Mouse (Mus musculus) olfactory bulb, adult 2 months (tissue): ENCODE results near the gene Galnt18. TPM values are rescaled to one million over a fixed set of nuclear protein-coding genes. Genes with fewer than 3 reads are reported as not detected.

ENCODE experiments used
- H3K27ac ChIP-seq: fragments of 200-500 bp; 2 replicates; pipeline ENCODE4 v1.5.1; 2012; ENCODE audit warnings: low read depth, low read length; ENCODE audit not compliant: insufficient read depth
- H3K4me1 ChIP-seq: fragments of 200-500 bp; 2 replicates; pipeline ENCODE4 v1.6.1; 2012; ENCODE audit warnings: low read length; ENCODE audit not compliant: control insufficient read depth, insufficient read depth
- H3K4me3 ChIP-seq: fragments of 200-500 bp; 2 replicates; pipeline ENCODE4 v1.5.1; 2012; ENCODE audit warnings: mild to moderate bottlenecking, low read depth, low read length, moderate library complexity; ENCODE audit not compliant: insufficient read depth
- CTCF ChIP-seq: fragments of 200-500 bp; IDR thresholded peaks from 2 replicates; pipeline ENCODE4 v1.5.1; 2012; ENCODE audit warnings: low read depth, mild to moderate bottlenecking, low read length, moderate library complexity; ENCODE audit not compliant: insufficient read depth
- POLR2A ChIP-seq: fragments of 200-500 bp; IDR thresholded peaks from 2 replicates; pipeline ENCODE4 v1.6.1; 2012; ENCODE audit warnings: mild to moderate bottlenecking, low read depth, low read length, moderate library complexity; ENCODE audit not compliant: insufficient read depth
- WGBS: fragments of 180-500 bp; shearing (Covaris S2); methylation state at CpG from one replicate; pipeline ENCODE4 v1.1.7; 2018; 5-methylcytosine and 5-hydroxymethylcytosine counted together
- polyA plus RNA-seq: library from polyadenylated mRNA; stranded (reverse); fragments of >200 nt; gene quantifications from 2 replicates; pipeline ENCODE4 v1.2.4, GENCODE M21; 2012; ENCODE audit warnings: low replicate concordance; ENCODE audit not compliant: missing spikeins, insufficient read depth, insufficient read length

Gene Galnt18
- polyA plus RNA-seq, 1 experiment: not detected

DNA sequence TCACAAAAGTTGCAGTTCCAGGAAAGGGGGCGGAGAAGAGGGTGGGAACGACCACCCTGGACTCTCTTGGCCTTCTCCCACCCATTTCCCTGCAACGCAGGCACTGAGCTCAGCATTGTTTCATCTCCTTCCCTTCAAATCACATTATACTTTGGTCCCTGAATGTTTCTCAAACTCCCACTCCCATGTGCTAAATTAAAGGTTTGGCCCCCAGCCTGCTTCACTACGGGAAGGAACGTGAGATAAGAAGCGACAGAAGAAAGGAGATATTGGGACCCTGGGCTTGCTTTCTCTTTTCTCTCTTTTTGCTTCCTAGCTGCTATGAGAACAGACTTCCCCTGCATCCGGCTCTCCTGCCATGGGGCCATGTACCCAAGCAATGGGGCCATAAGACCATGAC, 55.0 kb downstream of the Galnt18 start:
- no peak overlapping the region for H3K4me3 ChIP-seq
- TF ChIP-seq CTCF (no peak), POLR2A (no peak)
- H3K4me1 ChIP-seq: peaks cover 26% of the 10 kb centered on the region
- H3K27ac ChIP-seq: no peak overlapping the region
- WGBS: 54% methylated on average over 7 of the region's 7 CpGs

DNA sequence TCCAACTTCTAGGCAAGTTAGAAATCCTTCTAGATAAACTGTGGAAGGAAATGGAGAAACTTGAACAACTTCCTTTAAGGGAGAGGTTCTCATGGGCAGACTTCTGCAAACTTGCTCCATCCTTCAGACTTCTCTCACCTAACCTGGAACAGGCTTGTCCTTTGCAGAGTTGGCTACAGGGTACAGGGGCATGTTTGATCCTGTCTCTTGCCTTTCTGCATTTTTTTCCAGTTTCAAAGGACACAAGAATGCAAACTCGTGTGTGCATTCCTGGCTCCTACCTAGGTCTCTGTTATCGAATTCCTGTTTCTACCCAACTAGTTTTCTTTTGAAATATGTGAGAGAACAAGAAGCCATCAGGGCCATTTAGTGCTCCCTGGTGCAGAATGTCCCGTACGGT, 55.8 kb downstream of the Galnt18 start:
- peaks cover 27% of the 10 kb centered on the region for H3K4me1 ChIP-seq
- TF ChIP-seq CTCF (no peak), POLR2A (no peak)
- no peak overlapping the region for H3K27ac ChIP-seq
- WGBS: 91% methylated on average over 4 of the region's 4 CpGs
- no peak overlapping the region for H3K4me3 ChIP-seq

- Histone ChIP-seq H3K4me1 (peaks cover 36% of the 10 kb centered on the region), H3K4me3 (no peak overlapping the region), H3K27ac (peak overlapping the region; percentile 39; the same call in 1 of the 2 replicates)
- WGBS: 83% methylated on average over 5 of the region's 5 CpGs
- no peak for TF ChIP-seq POLR2A
- TF ChIP-seq CTCF: no peak
Observed at GRCm38 (mm10) chr7:111721308-111721698, 58.5 kb downstream of the Galnt18 start.

DNA sequence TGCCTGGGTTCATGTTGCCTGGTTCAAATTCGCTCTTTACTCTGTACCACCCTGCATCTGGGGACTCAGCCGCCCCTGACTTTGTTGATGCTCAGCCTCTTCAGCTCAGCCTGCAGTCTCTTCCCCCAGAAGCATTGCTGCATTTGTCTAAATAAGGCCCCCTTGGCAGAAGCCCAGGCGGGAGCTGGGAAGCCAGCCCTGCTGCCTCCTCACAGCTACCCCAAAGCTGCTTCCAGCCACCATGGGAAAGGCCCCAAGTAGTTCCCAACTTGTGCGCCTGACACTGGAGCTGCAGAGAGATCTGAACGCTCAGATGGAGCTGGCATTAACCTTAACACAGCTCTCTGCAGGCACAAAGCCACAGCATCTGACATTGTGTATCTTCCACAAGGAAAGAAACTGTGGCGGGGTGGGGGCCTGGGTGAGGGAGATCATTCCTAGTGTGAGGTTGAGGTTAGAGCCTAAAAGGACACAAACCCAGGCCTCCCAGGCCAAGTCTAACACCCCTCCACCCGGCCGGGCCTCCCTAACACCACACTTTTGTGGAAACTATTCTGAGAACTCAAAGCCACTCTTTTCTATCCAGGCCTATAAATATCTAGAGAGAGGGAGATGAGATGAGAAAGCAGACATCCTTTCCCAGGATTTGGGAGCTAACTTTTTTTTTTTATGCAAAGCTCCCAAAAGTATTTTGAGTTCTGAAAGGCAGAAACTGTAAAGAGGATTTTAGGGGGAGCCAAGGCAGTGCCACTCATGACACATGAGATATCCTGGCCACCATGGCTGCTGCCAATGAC, 59.1 kb downstream of the Galnt18 start:
- peak overlapping the region; percentile 39 for H3K27ac ChIP-seq

DNA sequence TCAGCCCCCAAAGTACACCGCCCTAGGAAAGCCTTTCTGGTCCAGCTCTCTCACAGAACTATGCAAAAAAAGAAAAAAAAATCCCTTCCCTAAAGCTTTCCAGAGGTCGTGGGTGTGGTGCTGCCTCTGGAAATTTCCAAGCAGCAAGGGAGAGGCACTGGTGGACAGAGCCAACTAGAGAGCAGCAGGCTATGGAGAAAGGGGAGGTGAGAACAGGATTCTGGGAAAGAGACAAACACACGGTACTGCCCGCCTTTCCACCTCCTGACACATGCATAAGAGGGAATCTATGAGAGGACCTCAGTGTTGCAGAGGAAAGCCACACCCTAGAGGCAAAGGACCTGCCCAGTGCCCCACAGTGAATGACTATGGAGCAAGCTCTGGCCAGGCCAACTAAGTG, 60.9 kb downstream of the Galnt18 start:
- Histone ChIP-seq H3K4me1 (peaks cover 42% of the 10 kb centered on the region), H3K27ac (0 out of 2 replicates have a peak overlapping the region, but pooled peaks have one; percentile 32), H3K4me3 (no peak overlapping the region)
- WGBS: 64% methylated on average over 4 of the region's 4 CpGs
- TF ChIP-seq POLR2A (no peak), CTCF (no peak)

More for the DNA sequence above, 59.1 kb downstream of the Galnt18 start:
- no peak overlapping the region for H3K4me3 ChIP-seq
- peaks cover 38% of the 10 kb centered on the region for H3K4me1 ChIP-seq
- WGBS: 39% methylated on average over 8 of the region's 8 CpGs
- no peak for TF ChIP-seq CTCF
- TF ChIP-seq POLR2A: no peak

DNA sequence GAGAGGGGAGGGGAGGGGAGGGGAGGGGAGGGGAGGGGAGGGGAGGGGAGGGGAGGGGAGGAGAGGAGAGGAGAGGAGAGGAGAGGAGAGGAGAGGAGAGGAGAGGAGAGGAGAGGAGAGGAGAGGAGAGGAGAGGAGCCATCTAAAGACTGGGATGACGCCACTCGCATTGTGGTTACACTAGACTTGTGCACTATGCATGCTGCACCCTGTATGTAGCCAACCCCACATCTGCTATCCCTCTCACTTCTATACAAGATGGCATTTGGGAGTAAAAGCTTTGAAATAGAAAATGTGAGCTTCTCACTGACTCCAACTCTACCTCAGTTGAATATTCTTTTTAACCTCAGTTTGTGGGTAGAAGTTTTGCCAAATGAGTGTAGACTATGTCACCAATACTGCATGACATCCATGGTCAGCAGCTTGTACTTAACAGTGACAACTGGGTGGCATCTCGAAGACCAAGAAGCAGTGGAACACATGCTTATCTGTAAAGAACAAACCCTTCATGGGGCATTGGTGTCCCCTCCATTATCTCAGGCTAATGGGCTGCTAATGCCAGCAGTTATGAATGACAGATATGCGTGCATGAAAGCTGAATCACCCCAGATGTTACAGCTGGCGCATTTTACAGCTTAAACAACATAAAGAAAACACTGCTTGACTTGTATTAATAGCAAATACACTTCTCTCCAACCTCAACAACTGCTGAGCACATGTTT, 65.0 kb downstream of the Galnt18 start:
- 88% methylated on average over 5 of the region's 5 CpGs for WGBS
- TF ChIP-seq CTCF (no peak), POLR2A (no peak)

DNA sequence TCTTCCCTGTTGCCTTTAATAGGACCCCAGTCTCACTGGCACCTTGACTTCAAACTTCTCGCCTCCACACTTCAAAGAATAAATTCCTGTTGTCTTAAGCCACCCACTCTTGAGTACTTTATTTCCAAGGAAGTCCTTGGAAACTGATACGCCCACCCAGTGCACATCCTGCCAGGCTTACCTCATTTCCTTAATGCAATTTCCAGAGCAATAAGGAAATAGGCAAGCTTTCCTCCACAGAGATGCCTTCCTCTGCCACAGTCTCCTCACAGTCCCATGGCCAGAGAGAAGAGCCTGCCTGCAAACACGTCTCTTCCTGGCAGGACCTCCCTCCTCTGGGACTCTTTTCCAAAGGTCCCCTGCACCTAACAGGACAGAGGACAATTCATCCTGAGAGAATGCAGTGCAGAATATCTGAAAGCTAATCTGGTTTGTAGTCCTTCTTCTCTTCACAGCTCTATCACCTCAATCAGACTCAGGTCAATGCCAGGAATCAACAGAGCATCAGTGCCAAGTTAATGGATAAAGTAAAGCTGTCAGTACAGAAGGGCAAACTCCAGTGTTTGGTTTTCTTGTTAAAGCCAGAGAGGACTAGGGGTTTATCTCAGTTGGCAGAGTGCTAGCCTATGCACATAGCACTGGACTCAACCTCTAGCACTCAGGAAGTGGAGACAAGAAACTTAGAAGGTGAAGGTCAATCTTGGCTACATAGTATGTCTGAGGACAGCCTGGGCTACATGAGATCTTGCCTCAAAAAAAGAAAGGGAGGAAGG, 65.8 kb downstream of the Galnt18 start:
- WGBS: 64% methylated on average over 3 of the region's 3 CpGs
- H3K4me3 ChIP-seq: no peak overlapping the region
- TF ChIP-seq POLR2A (no peak), CTCF (no peak)

More for the DNA sequence above, 65.0 kb downstream of the Galnt18 start:
- Histone ChIP-seq H3K4me1 (peaks cover 27% of the 10 kb centered on the region), H3K4me3 (no peak overlapping the region), H3K27ac (no peak overlapping the region)

DNA sequence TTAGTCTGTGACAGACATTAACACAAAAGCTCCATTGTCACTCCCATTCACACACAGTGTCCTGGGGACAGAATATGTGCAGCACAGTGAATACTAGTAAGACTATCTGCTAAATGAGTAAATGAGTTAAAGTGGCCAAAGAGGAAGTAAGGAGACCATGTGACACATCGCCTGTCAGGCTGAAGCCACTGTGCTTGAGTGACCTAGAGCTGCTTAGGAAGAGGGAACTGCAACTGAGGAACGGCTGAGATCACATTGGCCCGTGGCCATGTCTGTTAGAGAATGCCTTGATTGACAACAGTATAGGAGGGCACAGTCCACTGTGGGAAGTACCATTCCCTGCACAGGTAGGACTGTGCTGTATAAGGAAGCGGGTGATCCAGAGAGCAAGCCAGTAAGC, 67.0 kb downstream of the Galnt18 start:
- H3K4me3 ChIP-seq: no peak overlapping the region
- TF ChIP-seq CTCF (no peak), POLR2A (no peak)
- 81% methylated on average over 4 of the region's 4 CpGs for WGBS
- no peak overlapping the region for H3K27ac ChIP-seq
- peaks cover 22% of the 10 kb centered on the region for H3K4me1 ChIP-seq

More for the DNA sequence above, 65.8 kb downstream of the Galnt18 start:
- H3K4me1 ChIP-seq: peaks cover 27% of the 10 kb centered on the region
- H3K27ac ChIP-seq: 0 out of 2 replicates have a peak overlapping the region, but pooled peaks have one; percentile 8
